Mouse (Mus musculus) liver, embryonic 15.5 days (tissue): Measurements from ENCODE around the gene Aplf. TPM values are rescaled to one million over a fixed set of nuclear protein-coding genes. Genes with fewer than 3 reads are reported as not detected.
"Not testable (repeated sequence)": the region's sequence is repeated elsewhere in the genome, so short reads cannot be mapped to it uniquely, and the experiment has no call there.

Source experiments
- ATAC-seq: fragments of 200-750 bp; cut with Nextera tagmentation; 2 replicates; pipeline ENCODE4 v1.8.0; 2017; ENCODE audit warnings: moderate number of reproducible peaks, mild to moderate bottlenecking, moderate library complexity; ENCODE audit not compliant: insufficient read depth
- H3K27ac ChIP-seq: fragments of 300-500 bp; sonication (generic); replicated peaks from 2 replicates; pipeline ENCODE4 v1.5.1; 2015; ENCODE audit warnings: mild to moderate bottlenecking, inconsistent platforms
- H3K27me3 ChIP-seq: fragments of 300-500 bp; sonication (generic); 2 replicates; pipeline ENCODE4 v1.6.1; 2015; ENCODE audit warnings: mild to moderate bottlenecking, inconsistent platforms
- H3K36me3 ChIP-seq: fragments of 300-500 bp; sonication (generic); replicated peaks from 2 replicates; pipeline ENCODE4 v1.6.1; 2015; ENCODE audit warnings: moderate library complexity, mild to moderate bottlenecking, inconsistent platforms
- H3K4me1 ChIP-seq: fragments of 300-500 bp; sonication (generic); replicated peaks from 2 replicates; pipeline ENCODE4 v1.6.1; 2015; ENCODE audit warnings: inconsistent platforms
- H3K4me2 ChIP-seq: fragments of 300-500 bp; sonication (generic); 2 replicates; pipeline ENCODE4 v1.6.1; 2015; ENCODE audit warnings: moderate library complexity, mild to moderate bottlenecking, inconsistent platforms
- H3K4me3 ChIP-seq: fragments of 300-500 bp; sonication (generic); replicated peaks from 2 replicates; pipeline ENCODE4 v1.5.1; 2015; ENCODE audit warnings: mild to moderate bottlenecking, inconsistent platforms
- H3K9ac ChIP-seq: fragments of 300-500 bp; sonication (generic); 2 replicates; pipeline ENCODE4 v1.6.1; 2015; ENCODE audit warnings: moderate library complexity, mild to moderate bottlenecking, inconsistent platforms
- H3K9me3 ChIP-seq: fragments of 300-500 bp; sonication (generic); replicated peaks from 2 replicates; pipeline ENCODE4 v1.6.1; 2016; ENCODE audit warnings: inconsistent platforms
- WGBS: fragments of 180-500 bp; shearing (Covaris S2); methylation state at CpG from one replicate; pipeline ENCODE4 v1.1.7; 2015; ENCODE audit warnings: mixed read lengths; ENCODE audit not compliant: insufficient replicate concordance; 5-methylcytosine and 5-hydroxymethylcytosine counted together
- polyA plus RNA-seq: library from polyadenylated mRNA; unstranded; fragments of >200 nt; fragmentation: Nextera tagmentation; extraction: Ambion mirVana; gene quantifications from 2 replicates; pipeline ENCODE4 v1.2.1, GENCODE M21; 2015

Gene Aplf
- polyA plus RNA-seq, 1 experiment from 2014 or later, result 14.6 TPM

GRCm38 (mm10) chr6:87628936-87629335 lies 43.1 kb downstream of the Aplf start:
- peaks cover 17% of the 10 kb centered on the region for H3K36me3 ChIP-seq
- not testable (repeated sequence) for ATAC-seq, H3K9ac ChIP-seq, H3K9me3 ChIP-seq, H3K4me1 ChIP-seq, H3K27ac ChIP-seq, H3K4me3 ChIP-seq, H3K4me2 ChIP-seq, H3K27me3 ChIP-seq
- WGBS, result 69% methylated on average over 15 of the region's 15 CpGs

DNA sequence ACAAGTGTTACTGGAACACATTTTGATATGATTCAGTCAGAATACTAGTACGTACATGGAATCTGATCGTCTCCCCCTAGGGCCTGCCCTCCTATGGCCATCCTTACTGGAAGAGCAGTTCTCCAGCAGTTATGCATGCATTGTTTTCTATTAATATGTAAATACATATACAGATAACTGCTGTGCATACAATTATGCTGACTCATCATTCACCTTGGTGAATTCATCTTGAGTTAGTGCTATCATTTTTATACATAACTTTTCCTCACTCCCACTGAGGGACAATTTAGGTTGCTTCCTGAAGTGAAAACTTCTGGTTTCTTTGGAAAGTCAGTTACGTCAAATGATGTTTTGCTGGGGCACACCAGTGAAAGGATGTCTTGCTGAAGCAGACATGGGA lies 48.8 kb downstream of the Aplf start:
- no peaks in the 10 kb centered on the region for H3K36me3 ChIP-seq
- H3K9me3 ChIP-seq, result no peaks in the 10 kb centered on the region
- H3K4me2 ChIP-seq, result no peak overlapping the region
- H3K27me3 ChIP-seq, result peaks cover 10% of the 10 kb centered on the region
- H3K27ac ChIP-seq, result no peak overlapping the region
- no peak overlapping the region for H3K9ac ChIP-seq
- WGBS, result 78% methylated on average over 3 of the region's 3 CpGs
- H3K4me1 ChIP-seq, result no peaks in the 10 kb centered on the region
- no peak overlapping the region for H3K4me3 ChIP-seq
- no peak for ATAC-seq

DNA sequence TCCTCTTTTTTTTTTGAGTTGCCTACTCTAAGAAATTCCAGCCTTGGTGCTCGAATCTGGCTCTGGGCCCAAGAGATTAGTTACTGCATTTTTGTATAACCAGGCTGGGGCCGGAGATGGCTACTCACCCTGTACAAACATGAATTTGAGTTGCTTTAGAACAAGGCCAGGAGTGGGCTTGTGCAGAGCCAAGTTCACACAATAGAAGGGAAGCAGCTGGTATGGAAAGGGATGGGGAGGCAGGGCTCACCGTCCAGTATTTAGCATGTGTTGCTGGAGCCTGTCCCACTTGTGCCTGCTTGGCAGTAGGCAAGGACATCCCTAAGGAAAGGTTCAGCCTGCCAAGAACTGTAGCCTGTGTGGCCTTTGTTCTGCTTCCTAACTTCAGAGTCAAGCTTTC lies 50.7 kb downstream of the Aplf start:
- no peak for ATAC-seq

GRCm38 (mm10) chr6:87618021-87618420 lies 54.0 kb downstream of the Aplf start:
- H3K9ac ChIP-seq, result no peak overlapping the region
- H3K9me3 ChIP-seq, result no peaks in the 10 kb centered on the region
- no peak overlapping the region for H3K27ac ChIP-seq
- H3K36me3 ChIP-seq, result no peaks in the 10 kb centered on the region
- whole genome bisulfite sequencing, result 52% methylated on average over 8 of the region's 8 CpGs
- no peak overlapping the region for H3K4me2 ChIP-seq
- peaks cover 12% of the 10 kb centered on the region for H3K27me3 ChIP-seq
- 0 out of 2 replicates have a peak, but pooled peaks cover 5% of the 10 kb centered on the region for H3K4me1 ChIP-seq
- ATAC-seq, result no peak
- H3K4me3 ChIP-seq, result no peak overlapping the region

More for the DNA sequence above, 50.7 kb downstream of the Aplf start:
- Histone ChIP-seq H3K27me3 (peaks cover 10% of the 10 kb centered on the region), H3K4me1 (no peaks in the 10 kb centered on the region), H3K9me3 (no peaks in the 10 kb centered on the region), H3K27ac (no peak overlapping the region), H3K4me2 (no peak overlapping the region), H3K4me3 (no peak overlapping the region), H3K9ac (no peak overlapping the region), H3K36me3 (no peaks in the 10 kb centered on the region)
- WGBS, result 56% methylated on average over 3 of the region's 3 CpGs

DNA sequence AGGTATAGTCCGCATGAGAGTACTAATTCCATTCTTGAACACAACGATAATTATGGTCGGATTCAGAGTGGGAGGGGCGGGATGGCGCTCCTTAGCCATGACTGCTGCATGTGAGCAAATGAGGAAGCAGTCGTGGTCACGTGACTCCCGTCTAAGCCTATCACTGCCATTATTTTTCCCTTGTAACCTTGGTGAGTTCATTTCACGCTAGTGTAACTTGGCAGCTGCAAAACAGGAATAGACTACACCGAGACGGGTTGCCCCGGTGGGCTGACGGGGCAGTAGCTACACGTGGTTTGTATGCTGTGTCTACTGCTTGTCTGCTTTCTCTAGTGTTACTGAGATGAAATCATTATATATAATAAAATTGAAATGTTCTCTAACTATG lies 56.3 kb downstream of the Aplf start:
- H3K9ac ChIP-seq, result no peak overlapping the region
- no peak overlapping the region for H3K4me3 ChIP-seq
- 0 out of 2 replicates have a peak, but pooled peaks cover 5% of the 10 kb centered on the region for H3K4me1 ChIP-seq
- 75% methylated on average over 14 of the region's 14 CpGs for WGBS
- H3K27ac ChIP-seq, result no peak overlapping the region
- H3K9me3 ChIP-seq, result no peaks in the 10 kb centered on the region
- H3K4me2 ChIP-seq, result no peak overlapping the region
- peaks cover 25% of the 10 kb centered on the region for H3K27me3 ChIP-seq
- no peaks in the 10 kb centered on the region for H3K36me3 ChIP-seq
- ATAC-seq, result no peak

DNA sequence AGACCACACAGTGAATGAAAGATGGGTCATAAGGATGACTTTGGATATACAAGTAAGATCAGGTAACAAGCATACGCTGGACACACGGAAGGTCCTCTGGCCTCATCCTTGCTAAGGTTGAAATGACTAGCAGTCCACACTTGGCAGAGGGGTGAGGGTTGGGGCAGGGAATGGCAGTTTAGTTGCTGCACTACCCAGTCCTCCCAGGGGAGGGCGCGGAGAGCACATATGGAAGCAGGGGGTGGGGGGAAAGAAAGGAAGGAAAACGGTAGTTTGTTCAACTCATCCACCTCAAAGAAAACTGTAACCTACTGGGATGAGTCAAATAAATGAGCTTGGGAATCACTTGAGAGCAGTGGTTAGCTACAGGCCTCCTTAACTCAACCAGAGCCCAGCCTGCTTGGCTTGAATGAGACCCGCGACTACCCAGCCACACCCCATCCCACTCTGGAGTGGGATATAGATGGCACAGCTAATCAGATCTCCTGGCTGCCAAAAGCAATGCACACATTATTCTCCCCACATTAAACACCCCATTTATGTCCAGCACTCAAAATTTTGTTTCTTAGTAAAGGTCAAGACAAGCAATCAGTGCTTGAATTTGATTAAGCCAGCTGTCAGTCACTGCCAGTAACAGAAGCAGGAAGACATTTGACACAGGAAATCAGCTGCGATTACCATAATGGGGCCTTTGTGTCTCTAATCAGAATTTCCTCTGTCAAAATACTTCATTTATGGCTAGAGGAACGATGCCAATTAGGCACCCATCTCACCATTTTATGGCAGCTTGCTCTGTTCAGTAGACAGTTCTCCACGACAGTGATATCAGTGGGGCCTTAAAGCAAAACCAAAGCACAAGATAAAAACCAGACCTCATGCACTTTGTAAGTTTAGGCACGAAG lies 56.9 kb downstream of the Aplf start:
- H3K27ac ChIP-seq, result no peak overlapping the region
- H3K9me3 ChIP-seq, result no peaks in the 10 kb centered on the region
- no peak overlapping the region for H3K9ac ChIP-seq
- H3K27me3 ChIP-seq, result peaks cover 25% of the 10 kb centered on the region
- no peak overlapping the region for H3K4me2 ChIP-seq
- 0 out of 2 replicates have a peak, but pooled peaks cover 5% of the 10 kb centered on the region for H3K4me1 ChIP-seq
- no peak overlapping the region for H3K4me3 ChIP-seq
- no peak for ATAC-seq
- no peaks in the 10 kb centered on the region for H3K36me3 ChIP-seq
- WGBS, result 47% methylated on average over 11 of the region's 11 CpGs

GRCm38 (mm10) chr6:87599825-87600224 lies 72.2 kb downstream of the Aplf start:
- no peak overlapping the region for H3K4me3 ChIP-seq
- no peak for ATAC-seq
- H3K9ac ChIP-seq, result no peak overlapping the region
- H3K4me2 ChIP-seq, result no peak overlapping the region
- no peak overlapping the region for H3K27ac ChIP-seq
- H3K9me3 ChIP-seq, result no peaks in the 10 kb centered on the region
- H3K4me1 ChIP-seq, result no peaks in the 10 kb centered on the region
- H3K36me3 ChIP-seq, result no peaks in the 10 kb centered on the region
- peaks cover 27% of the 10 kb centered on the region for H3K27me3 ChIP-seq

DNA sequence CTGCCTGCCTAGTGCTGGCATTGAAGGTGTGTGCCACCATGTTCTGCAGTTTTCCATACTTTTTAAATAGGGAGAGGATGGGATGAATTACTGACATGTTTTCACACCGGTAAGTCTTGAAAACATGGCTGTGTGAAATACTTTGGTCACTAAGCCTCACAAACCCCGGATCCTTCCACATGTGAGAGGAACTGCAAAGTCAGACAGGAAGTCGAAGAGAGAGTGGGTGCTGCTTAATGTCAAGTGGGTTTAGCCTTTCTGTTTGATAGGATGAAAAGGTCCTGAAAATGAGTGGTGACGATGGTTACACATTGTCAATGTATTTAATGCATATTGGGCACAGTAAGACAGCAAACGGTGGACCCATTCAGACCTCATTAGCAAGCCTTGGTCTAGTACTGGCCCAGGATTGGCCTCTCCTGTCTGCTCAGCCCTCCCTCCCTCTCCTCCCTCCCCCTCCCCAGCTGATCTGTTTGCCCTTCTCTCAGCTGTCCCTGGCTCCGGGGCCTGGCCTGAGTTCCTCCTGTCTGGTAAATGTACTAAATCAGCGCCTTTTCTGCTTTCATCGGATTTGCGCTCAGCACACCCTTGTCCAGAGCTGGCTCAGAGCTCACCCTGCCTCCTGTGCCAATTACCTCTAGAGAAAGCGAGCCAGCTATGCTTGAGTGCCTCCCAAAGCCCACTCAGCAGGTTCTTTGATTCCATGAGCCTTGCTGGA lies 74.7 kb downstream of the Aplf start:
- H3K9ac ChIP-seq, result no peak overlapping the region
- no peaks in the 10 kb centered on the region for H3K9me3 ChIP-seq
- H3K4me2 ChIP-seq, result no peak overlapping the region
- no peak for ATAC-seq
- no peaks in the 10 kb centered on the region for H3K36me3 ChIP-seq
- peaks cover 33% of the 10 kb centered on the region for H3K27me3 ChIP-seq
- no peak overlapping the region for H3K4me3 ChIP-seq
- 49% methylated on average over 10 of the region's 10 CpGs for WGBS
- no peaks in the 10 kb centered on the region for H3K4me1 ChIP-seq
- no peak overlapping the region for H3K27ac ChIP-seq

DNA sequence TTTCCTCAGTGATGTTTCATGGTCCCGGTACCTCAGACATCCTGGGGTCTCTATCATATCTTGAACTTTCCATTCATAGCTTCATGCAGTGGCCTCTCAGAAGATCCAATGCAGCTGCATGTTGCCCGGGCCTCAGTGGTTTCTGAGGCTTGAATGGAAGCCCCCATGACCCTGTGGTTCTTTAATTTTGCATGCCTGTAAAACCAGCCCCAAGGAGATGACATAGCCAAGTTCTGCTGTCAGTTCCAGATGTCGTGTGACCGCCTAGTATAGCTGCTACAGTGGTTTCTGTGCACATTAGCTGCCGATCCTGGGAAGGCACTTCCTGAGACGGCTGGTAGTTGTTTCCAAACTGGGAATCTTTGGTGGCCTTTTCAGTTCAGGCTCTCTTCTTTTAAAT lies 77.8 kb downstream of the Aplf start:
- Histone ChIP-seq H3K27me3 (peaks cover 33% of the 10 kb centered on the region), H3K27ac (no peak overlapping the region), H3K4me3 (no peak overlapping the region), H3K9me3 (no peaks in the 10 kb centered on the region), H3K9ac (no peak overlapping the region), H3K36me3 (no peaks in the 10 kb centered on the region), H3K4me2 (no peak overlapping the region), H3K4me1 (peaks cover 21% of the 10 kb centered on the region)
- 54% methylated on average over 6 of the region's 6 CpGs for WGBS
- ATAC-seq, result no peak

DNA sequence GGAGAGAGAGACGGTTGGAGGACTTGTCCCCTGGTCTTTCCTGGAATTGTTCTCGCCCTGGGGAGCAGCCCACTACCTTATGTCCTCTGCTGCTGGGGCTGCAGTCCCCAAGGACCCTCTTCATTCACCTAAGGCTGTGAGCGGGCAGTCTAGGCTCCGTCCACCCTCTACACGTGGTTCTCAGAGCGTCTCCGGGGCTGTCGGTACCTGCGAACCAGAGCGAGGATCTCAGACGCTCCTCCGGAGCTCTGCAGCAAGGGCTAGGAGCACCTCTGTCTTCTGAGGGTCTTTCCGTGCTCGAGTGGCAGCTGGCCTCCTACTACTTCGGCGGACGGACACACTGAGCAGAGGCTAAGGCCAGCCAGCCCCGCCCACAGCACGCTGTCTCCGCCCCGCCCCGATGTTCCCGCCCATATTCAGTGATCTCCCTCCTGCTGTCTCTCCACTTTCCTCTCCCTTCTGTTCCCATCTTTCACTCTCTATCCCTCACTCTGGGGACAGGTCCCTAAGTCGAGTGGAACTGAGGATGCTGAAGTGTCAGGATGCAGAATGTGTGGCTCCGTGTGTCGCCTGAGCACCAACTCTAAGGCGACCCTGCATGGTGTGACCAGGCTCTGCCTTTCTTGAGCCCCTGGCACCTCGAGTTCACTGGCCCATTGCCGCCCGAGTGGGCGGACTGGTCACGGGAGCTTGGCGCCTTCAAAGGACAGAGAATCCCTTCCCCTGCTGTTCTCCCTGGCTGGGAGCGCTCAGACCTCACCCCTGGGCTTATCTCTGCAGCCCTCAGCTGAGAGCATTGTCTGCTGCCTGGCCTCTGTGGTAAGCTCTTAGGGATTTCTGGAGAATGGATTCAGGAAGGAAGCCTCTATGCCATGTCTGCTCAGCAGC lies 81.4 kb downstream of the Aplf start, which contains the start of gene Prokr1:
Prokr1 (minus strand) TSS at position 350 of the 888 bp plus-strand sequence.
- peaks cover 45% of the 10 kb centered on the region for H3K4me1 ChIP-seq
- ATAC-seq, result peak; percentile 92
- peak within 1 kb of the TSS; percentile 66 for H3K4me3 ChIP-seq
- peaks cover 8% of the 10 kb centered on the region; the same call in 1 of the 2 replicates for H3K36me3 ChIP-seq
- H3K27ac ChIP-seq, result peak within 1 kb of the TSS; percentile 61
- H3K4me2 ChIP-seq, result peak within 1 kb of the TSS; percentile 89
- H3K9me3 ChIP-seq, result no peaks in the 10 kb centered on the region
- under 1% methylated on average over 34 of the region's 34 CpGs for WGBS
- H3K27me3 ChIP-seq, result peaks cover 51% of the 10 kb centered on the region
- peak within 1 kb of the TSS; percentile 70 for H3K9ac ChIP-seq
